Mouse (Mus musculus) forebrain, embryonic 13.5 days (tissue): Measurements from ENCODE around the gene Gm7682. TPM values are rescaled to one million over a fixed set of nuclear protein-coding genes. Genes with fewer than 3 reads are reported as not detected.
"Not testable (repeated sequence)": the region's sequence is repeated elsewhere in the genome, so short reads cannot be mapped to it uniquely, and the experiment has no call there.

Experiments used
- ATAC-seq: fragments of 200-750 bp; cut with Nextera tagmentation; 2 replicates; pipeline ENCODE4 v1.8.0; 2017
- H3K27ac ChIP-seq: fragments of 300-500 bp; sonication (generic); 2 replicates; pipeline ENCODE4 v1.5.1; 2015; ENCODE audit warnings: inconsistent platforms, mild to moderate bottlenecking, moderate library complexity
- H3K27me3 ChIP-seq: fragments of 300-500 bp; sonication (generic); 2 replicates; pipeline ENCODE4 v1.6.1; 2015; ENCODE audit warnings: mild to moderate bottlenecking, inconsistent platforms
- H3K36me3 ChIP-seq: fragments of 300-500 bp; sonication (generic); 2 replicates; pipeline ENCODE4 v1.6.1; 2015; ENCODE audit warnings: mild to moderate bottlenecking, inconsistent platforms; ENCODE audit not compliant: poor library complexity, severe bottlenecking
- H3K4me1 ChIP-seq: fragments of 300-500 bp; sonication (generic); 2 replicates; pipeline ENCODE4 v1.6.1; 2015; ENCODE audit warnings: inconsistent platforms
- H3K4me2 ChIP-seq: fragments of 300-500 bp; sonication (generic); 2 replicates; pipeline ENCODE4 v1.6.1; 2015; ENCODE audit warnings: inconsistent platforms, mild to moderate bottlenecking, moderate library complexity
- H3K4me3 ChIP-seq: fragments of 300-500 bp; sonication (generic); 2 replicates; pipeline ENCODE4 v1.5.1; 2015; ENCODE audit warnings: mild to moderate bottlenecking, inconsistent platforms
- H3K9ac ChIP-seq: fragments of 300-500 bp; sonication (generic); 2 replicates; pipeline ENCODE4 v1.6.1; 2015; ENCODE audit warnings: mild to moderate bottlenecking, inconsistent platforms
- H3K9me3 ChIP-seq: fragments of 300-500 bp; sonication (generic); replicated peaks from 2 replicates; pipeline ENCODE4 v1.6.1; 2016; ENCODE audit warnings: inconsistent platforms
- WGBS: fragments of 180-500 bp; shearing (Covaris S2); methylation state at CpG from one replicate; pipeline ENCODE4 v1.1.7; 2015; 5-methylcytosine and 5-hydroxymethylcytosine counted together
- polyA plus RNA-seq: library from polyadenylated mRNA; unstranded; fragments of >200 nt; fragmentation: Nextera tagmentation; extraction: Ambion mirVana; gene quantifications from 2 replicates; pipeline ENCODE4 v1.2.1, GENCODE M21; 2015

Gm7682 gene
- not detected in 2 replicates for polyA plus RNA-seq

DNA sequence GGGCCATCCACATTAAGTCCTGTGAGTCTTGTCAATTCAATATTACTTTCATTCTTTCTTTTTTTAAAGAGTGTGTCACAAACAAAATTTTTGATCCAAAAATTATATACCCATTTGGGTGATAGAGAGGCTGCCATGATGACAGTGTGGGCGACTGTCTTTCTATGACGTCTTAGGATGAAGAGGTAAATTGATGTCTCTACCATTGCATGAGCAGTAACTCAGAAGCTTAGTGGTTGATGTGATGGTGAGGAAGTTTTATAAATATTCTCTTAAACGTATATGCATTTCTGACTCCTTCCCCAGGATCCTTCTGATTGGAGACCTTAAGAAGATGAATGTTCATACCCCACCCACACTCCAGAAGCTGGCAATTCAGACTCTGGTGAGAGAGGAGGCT lies at the start of gene Gm7682:
TSS of gene Gm7682 (plus strand) at position 301 of the 400 bp plus-strand sequence.
- H3K27me3 ChIP-seq, H3K4me3 ChIP-seq, H3K36me3 ChIP-seq, H3K9me3 ChIP-seq, H3K9ac ChIP-seq, ATAC-seq, H3K27ac ChIP-seq, H3K4me2 ChIP-seq, H3K4me1 ChIP-seq: not testable (repeated sequence)
- no CpG with 5 or more reads among the region's 3 CpGs for WGBS

Other genes with a start within 250 kb of the Gm7682 start
- not detected in 2 replicates for gene Gm3106, start 227.8 kb upstream of the Gm7682 start, polyA plus RNA-seq
- not detected in 2 replicates for gene A430089I19Rik, start 139.0 kb upstream of the Gm7682 start, polyA plus RNA-seq
- gene Gm6502, start 131.3 kb upstream of the Gm7682 start, polyA plus RNA-seq, result not detected in 2 replicates
- gene AA792892, start 106.0 kb upstream of the Gm7682 start, polyA plus RNA-seq, result not detected in 2 replicates
- not detected in 2 replicates for gene Gm3139, start 80.5 kb downstream of the Gm7682 start, polyA plus RNA-seq
- not detected in 2 replicates for gene Gm3147, start 170.6 kb downstream of the Gm7682 start, polyA plus RNA-seq
- not detected in 2 replicates for gene Gm6509, start 178.2 kb downstream of the Gm7682 start, polyA plus RNA-seq
- gene Gm6205, start 202.6 kb downstream of the Gm7682 start, polyA plus RNA-seq, result not detected in 2 replicates